Mouse (Mus musculus) fibroblast of lung, adult 2 months (primary cell): ENCODE results near the gene Crtap.
"Not testable (repeated sequence)": the region's sequence is repeated elsewhere in the genome, so short reads cannot be mapped to it uniquely, and the experiment has no call there.

Experiments used
- DNase-seq: peaks from one replicate; pipeline ENCODE4 v3.0.0-alpha.2; 2011; ENCODE audit warnings: low read depth

The Crtap gene

DNA sequence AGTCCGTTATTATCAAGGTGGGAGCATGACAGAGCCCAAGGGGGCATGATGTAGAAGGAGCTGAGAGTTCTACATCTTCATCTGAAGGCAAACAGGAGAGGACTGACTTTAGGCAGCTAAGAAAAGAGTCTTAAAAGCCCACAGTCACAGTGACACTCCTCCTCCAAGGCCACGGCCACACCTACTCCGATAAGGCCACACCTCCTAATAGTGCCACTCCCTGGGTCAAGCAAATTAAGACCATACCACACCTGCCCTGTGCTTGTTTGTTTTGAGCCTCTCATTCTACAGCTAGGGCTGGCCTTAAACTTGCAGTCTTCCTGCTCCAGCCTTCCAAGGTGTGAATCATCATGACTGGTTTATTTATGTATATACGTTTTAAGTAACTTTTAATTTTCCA, 4.8 kb upstream of the Crtap start:
- DNase-seq: no peak

DNA sequence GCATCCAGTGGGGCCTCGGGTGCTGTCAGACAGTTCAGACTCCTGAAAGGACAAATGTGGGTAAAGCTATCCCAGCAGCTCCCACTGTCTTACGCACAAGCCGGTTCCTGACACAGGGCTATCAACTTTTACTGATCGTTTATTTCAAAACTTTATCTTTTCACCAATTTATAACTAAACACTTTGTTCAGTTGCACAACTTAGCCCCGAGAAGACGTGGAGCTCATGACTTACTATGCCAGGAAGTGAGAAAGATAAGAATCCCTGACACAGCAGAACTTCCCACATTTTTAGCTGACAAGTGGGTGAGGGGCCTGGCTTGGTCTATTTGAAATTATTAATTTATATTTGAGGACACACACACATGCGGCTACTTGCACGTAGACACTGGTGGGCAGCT, 4.2 kb upstream of the Crtap start:
- no peak for DNase-seq

DNA sequence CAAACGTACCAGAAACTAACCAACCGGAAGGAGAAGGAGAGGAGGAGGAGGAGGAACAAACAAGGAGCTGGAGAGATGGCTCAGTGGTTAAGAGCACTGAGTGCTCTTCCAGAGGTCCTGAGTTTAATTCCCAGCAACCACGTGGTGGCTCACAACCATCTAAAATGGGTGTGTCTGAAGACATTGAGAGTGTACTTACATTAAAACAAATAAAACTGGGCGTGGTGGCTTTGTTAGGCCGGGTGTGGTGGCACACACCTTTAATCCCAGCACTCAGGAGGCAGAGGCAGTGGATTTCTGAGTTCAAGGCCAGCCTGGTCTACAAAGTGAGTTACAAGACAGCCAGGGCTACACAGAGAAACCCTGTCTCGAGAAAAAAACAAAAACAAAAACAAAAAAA, 3.7 kb upstream of the Crtap start:
- DNase-seq: not testable (repeated sequence)

DNA sequence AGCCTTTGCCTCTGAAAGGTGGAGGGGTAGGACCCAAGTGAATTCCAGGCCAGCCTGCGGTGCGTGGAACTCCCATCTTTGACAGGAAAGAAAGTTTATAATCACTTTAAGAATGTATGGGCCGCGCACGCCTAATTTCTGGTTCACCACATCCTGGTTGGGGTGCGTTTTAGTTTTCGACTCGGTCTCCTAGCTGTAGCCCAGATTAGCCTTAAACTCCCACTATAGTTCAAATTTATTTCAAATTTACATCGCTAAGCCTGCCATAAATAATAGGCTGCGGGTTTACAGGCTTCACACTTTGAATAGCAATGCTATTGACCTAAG, 237 bp upstream of the Crtap start:
- DNase-seq: no peak

DNA sequence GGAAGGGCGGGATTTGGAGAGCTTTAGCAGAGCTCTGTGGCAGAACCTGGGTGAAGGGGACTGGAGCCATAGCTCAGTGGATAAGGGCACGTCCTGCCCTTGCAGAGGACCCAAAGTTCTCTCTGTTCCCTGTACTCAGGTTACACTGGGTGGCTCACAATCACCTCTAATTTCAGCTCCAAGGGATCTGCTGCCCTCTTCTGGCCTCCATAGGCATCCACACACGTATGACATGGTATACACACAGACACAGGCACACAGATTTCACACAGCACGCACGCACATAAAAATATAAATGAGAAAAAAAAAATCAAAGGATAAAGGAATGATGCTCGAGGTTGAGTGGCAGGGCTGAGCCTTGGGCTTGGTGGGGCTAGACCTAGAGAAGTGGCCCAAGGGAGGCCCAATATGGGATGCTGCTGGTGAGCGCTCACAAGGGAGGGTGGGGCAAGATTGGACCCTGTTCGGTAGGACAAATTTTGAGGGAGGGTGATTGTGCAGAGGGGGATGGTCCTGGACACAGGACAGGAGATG, 1.0 kb downstream of the Crtap start:
- no peak for DNase-seq

GRCm38 (mm10) chr9:114388701-114389370, 1.6 kb downstream of the Crtap start:
- no peak for DNase-seq

DNA sequence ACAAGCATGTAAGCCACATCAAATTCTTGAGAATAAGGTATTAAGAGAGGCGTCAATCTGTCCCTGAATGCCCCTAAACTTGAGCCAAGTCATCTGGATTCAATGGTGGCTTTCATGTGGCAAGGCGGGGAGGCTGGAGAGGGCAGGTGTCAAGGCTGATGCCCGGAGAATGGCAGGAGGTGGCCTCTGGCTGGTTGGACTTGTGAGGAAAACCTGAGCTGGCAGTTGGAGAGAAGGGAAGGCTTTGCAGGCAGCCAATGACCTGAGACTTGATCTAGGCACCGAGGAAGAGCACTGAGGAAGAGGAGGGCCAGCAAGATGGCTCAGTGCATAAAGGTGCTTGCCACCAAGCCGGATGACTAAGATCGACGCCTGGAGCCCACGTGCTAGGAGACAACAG, 2.2 kb downstream of the Crtap start:
- no peak for DNase-seq

DNA sequence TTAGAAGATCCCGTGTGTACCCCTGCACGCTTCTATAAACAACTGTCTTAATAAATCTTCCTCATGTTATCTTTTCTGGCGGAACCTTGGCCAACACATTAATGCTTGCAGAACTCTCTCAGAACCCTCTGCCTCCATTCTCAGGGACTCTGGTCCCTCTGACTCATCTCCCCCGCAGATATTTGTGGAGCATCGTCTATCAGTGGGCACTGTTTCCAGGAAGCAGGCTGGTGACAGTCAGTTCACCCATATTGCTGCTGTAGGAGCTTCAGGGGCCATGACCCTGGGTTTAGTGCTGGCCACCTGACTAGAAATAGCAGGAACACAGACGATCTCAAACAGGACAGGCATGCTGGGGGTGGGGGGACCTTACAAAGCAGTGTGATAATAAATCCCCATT, 3.4 kb downstream of the Crtap start:
- DNase-seq: no peak

GRCm38 (mm10) chr9:114385160-114385559, 5.3 kb downstream of the Crtap start:
- no peak for DNase-seq

GRCm38 (mm10) chr9:114384691-114385090, 5.8 kb downstream of the Crtap start:
- DNase-seq: no peak

DNA sequence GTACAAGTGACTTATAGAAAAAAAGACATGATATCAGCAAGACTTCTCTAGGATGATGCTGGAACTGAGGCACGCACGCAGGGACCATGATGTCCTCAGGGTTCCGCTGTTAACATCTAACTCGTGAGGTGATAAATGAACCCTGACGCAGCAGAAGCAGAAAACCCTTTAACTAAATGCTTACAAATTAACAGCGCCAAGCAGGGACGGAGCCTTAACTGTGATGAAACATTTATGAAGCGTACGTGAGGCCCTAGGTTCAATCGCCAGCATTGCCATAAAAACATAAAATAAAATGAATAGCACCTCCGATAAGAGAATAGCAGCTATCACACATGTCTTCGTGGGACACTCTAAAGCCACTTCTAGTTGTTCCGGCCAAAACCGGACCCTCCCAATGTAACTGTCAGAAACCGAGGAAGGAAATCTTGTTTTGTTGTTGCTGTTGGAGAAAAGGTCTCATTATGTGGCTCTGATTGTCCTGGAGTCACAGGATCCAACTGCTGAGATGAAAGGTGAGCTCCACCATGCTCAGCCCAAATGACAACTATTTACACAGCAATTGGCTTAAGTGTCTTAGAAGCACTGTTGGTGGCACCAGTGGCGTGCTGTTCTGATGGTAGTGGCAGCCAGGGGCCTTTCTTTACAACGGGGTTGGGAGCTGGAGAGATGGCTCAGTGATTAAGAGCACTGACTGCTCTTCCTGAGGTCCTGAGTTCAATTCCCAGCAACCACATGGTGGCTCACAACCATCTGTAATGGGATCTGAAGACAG, 7.4 kb downstream of the Crtap start:
- no peak for DNase-seq

DNA sequence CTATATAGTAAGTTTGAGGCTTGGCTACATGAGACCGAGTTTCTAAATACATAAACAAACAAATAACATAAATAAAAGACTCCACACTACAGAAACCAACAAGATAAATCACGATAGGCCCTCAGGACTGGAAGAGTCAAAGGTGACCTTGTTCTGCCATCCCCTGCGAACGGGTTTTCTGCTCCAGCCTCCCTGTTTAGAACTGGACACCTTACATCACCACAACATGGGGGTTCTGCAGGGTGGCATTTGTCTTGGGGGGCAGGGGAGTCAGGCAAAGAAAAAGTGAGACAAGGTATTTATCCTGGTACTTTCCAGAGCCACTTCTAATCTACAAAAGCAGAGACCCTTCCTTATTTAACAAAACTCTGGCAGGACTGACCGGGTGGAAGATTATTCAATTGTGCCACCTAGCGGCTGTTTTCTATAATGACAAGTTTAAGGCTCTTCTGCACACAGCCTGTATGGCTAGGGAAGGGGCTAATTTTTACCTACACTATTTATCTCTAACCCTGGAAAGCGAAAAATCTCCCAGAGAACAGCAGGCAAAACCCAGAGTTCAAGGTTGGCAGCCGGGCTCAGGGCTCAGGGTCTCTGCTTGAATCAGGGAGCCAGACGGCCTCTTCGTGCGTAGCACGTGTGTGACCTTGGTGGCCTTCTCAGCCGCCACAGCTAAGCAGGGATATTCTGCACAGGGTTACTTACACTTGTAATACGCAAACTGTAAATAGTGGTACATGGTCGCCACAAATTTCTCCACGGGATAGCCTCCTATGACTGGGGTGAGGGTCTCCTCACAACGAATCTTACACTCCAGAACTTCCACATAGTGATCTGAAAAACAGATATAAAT, 9.4 kb downstream of the Crtap start:
- no peak for DNase-seq

DNA sequence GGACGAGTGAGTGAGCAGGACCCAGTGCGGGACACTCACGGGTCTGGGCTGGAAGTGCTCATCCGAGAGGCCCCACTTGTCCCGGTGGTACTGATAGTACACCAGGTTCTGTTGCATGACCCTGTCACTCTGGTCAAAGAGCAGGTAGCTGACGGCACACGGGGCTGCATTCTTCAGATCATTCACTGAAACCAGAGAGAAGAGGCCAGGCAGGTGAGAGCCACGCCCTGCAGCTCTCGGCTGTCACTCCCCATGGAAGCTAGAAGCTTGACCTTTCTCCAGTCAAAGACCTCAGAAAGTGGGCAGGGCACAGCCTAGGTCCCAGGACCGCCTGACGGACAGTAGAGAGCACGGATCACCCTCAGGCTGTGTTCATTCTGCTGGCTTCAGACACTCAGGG, 10.6 kb downstream of the Crtap start:
- DNase-seq: no peak

GRCm38 (mm10) chr9:114377168-114377567, 13.3 kb downstream of the Crtap start:
- no peak for DNase-seq

DNA sequence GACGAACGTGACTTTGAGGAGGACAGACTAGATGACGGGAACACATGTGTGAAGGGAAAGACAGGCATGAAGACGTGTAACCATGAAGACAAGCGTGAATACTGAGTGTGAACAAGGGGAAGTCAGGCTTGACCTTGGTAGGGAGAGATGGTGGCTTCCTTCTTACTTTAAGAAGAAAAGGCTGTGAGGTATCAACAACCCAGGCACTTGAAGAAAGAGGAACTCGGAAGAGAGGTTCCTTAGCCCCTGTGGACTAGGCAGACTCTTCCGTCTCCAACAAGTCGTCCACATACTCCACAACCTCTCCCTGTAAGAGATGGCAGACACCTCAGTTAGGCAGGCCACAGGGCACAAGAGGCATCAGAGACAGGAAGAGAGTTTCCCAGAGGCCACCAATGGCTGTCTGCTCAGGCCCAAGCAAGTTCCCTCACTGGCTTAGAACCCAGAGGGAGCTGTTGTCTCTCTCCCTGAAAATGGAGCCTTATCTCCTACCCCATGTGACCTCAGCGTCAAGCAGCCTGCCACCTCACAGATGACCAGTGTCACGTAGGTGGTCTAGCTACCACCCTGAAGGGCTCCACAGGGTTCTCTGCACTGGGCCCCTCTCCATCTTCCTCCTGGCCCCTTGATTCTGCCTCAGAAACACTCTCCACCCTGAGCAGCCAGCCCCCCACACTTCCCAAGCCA, 15.1 kb downstream of the Crtap start:
- DNase-seq: no peak

DNA sequence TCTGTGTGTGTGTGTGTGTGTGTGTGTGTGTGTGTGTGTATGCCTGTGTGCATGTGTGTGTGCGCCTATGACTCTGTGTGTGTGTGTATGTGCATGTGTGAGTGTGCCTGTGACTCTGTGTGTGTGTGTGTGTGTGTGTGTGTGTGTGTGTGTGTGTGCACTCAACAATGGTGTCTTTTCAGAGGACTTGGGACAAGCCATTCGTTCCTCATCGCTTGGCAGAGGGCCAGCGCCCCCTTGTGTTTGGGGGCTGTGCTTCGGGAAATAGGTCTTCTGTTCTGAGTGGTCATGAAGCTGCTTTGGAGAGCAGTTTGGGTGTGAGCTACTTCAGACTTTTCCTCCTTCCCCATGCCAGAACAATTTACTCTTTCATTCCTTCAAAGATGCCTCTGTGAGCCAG, 18.8 kb downstream of the Crtap start:
- not testable (repeated sequence) for DNase-seq

DNA sequence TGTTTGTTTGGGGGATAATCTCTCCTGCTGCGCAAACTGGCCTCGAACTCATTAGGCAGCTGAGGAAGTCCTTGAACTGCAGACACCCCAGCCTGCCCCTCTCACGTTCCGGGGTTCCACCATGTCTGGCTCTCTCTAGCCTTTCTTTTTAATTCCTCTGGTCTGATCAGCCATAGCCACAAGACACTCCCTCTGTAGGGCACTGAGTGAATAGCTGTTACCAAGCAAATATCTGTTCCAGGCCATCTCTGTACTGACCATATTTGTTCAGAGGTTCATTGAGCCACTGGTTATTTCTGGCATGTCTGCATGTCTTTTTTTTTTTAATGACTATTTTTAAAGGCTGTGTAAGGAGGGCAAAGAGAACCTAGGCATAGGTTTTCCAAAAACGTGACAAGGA, 21.1 kb downstream of the Crtap start:
- not testable (repeated sequence) for DNase-seq

GRCm38 (mm10) chr9:114368471-114368858, 22.0 kb downstream of the Crtap start:
- DNase-seq: no peak

GRCm38 (mm10) chr9:114367783-114368470, 22.5 kb downstream of the Crtap start:
- DNase-seq: peak; percentile 33

GRCm38 (mm10) chr9:114329855-114330254, 60.6 kb downstream of the Crtap start, which contains the start of gene Bcl2a1c:
Bcl2a1c (plus strand) TSS chr9:114330135.
- not testable (repeated sequence) for DNase-seq

- DNase-seq: not testable (repeated sequence)
Measured at GRCm38 (mm10) chr9:114328332-114328731, 62.1 kb downstream of the Crtap start.
